Mouse (Mus musculus): ENCODE results near the gene Tph1.
A peak's percentile ranks its signal among the peaks of the same experiment; 100 is the strongest.

DNA sequence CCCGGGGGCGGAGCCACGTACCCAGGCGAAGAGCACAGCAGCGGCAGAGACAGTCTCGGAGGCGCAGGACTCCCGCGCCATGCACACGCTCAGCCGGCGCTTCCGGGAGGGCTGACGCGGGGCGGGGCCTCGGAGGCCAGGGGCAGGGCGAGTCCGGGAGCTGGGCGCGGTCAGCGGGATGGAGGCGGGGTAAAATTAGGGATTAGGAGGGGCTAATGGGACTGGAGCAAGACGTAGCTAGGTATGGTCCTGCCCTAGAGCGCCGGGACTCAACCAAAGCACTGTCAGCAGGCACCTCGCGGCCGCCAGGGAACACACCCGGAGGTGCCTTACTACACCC is 32.7 kb downstream of the Tph1 start, which contains the start of gene Sergef:
- peak; percentile 96 for TF ChIP-seq POLR2A (IDR thresholded peaks at IDR 0.05; ENCODE audit: borderline replicate concordance, low read depth, low read length)
- TF ChIP-seq CTCF (IDR thresholded peaks at IDR 0.05; ENCODE audit: low read depth, low read length): no peak
